Mouse (Mus musculus): ENCODE results near the gene Stx11. TPM values are rescaled to one million over a fixed set of nuclear protein-coding genes. Genes with fewer than 3 reads are reported as not detected.

The Stx11 gene
- polyA plus RNA-seq, 1 experiment from 2014 or later: 16.6 TPM

DNA sequence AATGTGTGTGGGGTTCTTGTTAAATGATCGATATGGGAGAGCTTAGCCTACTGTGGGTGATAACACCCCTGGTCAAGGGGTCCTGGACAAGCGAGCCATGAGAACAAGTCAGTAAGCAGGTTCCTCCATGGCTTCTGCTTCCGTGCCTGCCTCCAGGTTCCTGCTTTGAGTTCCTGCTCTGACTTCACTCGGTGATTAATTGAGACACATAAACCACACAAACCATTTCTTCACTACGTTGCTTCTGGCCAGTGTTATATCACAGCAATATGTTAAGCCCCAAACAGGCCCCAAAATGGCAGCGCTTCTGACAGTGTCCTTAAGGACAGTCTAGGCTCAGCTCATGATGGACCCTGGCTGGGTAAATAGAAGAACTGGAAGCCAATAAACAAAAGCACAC, 35.9 kb downstream of the Stx11 start:
- Histone ChIP-seq H3K4me2 (no peak overlapping the region), H3K4me3 (no peak overlapping the region), H3K4me1 (peaks cover 23% of the 10 kb centered on the region), H3K9ac (no peak overlapping the region), H3K27ac (no peak overlapping the region), H3K36me3 (no peaks in the 10 kb centered on the region), H3K9me3 (replicated peaks) (no peaks in the 10 kb centered on the region), H3K27me3 (replicated peaks) (no peaks in the 10 kb centered on the region)
- 61% methylated on average over 6 of the region's 6 CpGs for WGBS (ENCODE audit: insufficient replicate concordance)
- no peak for ATAC-seq

DNA sequence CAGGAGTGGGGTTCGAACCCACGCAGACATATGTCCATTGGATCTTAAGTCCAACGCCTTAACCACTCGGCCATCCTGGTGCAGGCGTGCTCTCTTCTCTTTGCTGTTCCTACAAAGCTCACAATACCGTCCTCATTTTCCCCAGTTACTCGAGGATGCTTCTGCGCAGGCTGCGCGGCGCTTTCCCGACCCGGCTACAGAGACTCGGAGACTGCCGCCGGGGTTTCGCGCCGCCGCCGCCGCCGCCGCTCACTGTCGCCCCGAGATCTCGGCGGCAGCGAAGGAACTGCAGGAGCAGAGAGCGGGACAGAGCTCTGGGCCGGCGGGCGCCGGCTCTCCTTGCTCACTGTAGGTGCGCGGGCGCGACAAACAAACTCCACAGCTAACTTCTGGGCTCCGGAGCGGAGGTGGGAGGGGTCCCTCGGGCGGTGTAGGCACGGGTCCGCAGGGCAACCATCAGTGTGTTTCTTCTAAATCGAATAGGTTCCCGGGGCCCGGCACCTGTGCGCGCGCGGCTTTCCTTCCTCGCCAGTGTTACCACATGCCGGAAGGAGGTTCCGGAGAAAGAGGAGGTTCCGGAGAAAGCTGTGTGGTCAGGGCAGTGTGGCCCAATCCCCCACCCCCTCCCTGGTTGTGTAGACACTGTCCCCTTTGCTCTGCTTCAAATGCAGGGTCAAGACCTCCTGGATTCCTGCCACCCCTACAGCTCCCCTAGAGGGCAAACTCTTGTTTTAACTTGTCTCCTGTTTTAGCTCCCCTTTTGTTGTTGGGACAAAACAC, 41.3 kb downstream of the Stx11 start:
- ATAC-seq: peak; percentile 87
- WGBS (ENCODE audit: insufficient replicate concordance): under 1% methylated on average over 55 of the region's 55 CpGs

DNA sequence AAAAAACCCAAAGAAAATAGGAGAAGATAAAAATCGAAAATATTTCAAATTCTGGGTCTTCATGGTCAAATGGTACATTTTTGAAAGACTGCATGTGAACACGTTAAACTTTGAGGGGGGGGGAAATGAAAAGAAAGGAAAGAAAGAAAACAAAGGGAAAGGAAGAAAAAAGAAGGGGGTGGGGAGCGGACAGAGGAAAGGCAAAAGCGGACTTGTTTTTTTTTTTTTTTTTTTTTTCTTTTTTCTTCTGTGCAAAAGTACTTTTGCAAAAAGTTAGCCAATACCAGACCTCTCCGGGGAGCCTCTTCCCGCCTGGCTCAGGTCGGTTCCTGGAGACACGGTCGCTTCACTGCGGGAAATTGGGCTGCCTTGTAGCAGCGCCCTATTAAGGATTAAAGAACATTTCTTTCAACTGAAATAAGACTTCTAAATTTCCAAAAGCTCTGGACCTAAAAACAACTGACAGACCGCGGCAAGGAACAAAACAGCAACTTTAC, 42.0 kb downstream of the Stx11 start:
- peak overlapping the region; percentile 79 for H3K4me2 ChIP-seq
- H3K4me3 ChIP-seq: peak overlapping the region; percentile 82
- peak overlapping the region; percentile 81 for H3K9ac ChIP-seq
- H3K36me3 ChIP-seq: no peaks in the 10 kb centered on the region
- peaks cover 20% of the 10 kb centered on the region for H3K4me1 ChIP-seq
- H3K9me3 ChIP-seq (replicated peaks): no peaks in the 10 kb centered on the region
- 1% methylated on average over 13 of the region's 13 CpGs for WGBS (ENCODE audit: insufficient replicate concordance)
- H3K27me3 ChIP-seq (replicated peaks): no peaks in the 10 kb centered on the region
- peak overlapping the region; percentile 87 for H3K27ac ChIP-seq
- ATAC-seq: no peak

More for the DNA sequence above, 41.3 kb downstream of the Stx11 start:
- Histone ChIP-seq H3K4me1 (peaks cover 20% of the 10 kb centered on the region), H3K27ac (peak overlapping the region; percentile 87), H3K4me3 (peak overlapping the region; percentile 82), H3K9ac (peak overlapping the region; percentile 81), H3K36me3 (no peaks in the 10 kb centered on the region), H3K27me3 (replicated peaks) (no peaks in the 10 kb centered on the region), H3K9me3 (replicated peaks) (no peaks in the 10 kb centered on the region), H3K4me2 (peak overlapping the region; percentile 79)

GRCm38 (mm10) chr10:12921551-12922040, 42.5 kb downstream of the Stx11 start:
- Histone ChIP-seq H3K4me2 (peak overlapping the region; percentile 79), H3K27ac (no peak overlapping the region)

DNA sequence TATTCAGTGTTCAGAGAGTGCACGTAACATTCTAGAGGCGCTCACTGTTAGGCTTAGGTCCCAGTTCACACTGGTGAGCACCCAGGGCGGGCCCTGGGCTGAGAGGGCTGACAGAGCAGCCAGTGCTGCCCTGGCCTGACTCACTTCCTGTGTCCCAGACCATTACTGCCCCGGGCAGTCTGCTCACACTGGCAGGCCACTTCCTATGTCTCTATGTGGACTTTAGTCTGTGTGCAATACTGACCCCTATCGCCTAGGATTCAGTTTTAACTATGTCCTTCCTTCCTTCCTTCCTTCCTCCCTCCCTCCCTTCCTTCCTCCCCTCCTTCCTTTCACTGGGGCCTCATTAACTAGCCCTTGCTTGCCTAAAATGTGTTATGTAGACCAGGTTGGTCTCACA, 44.8 kb downstream of the Stx11 start:
- WGBS (ENCODE audit: insufficient replicate concordance): 42% methylated on average over 5 of the region's 5 CpGs
- Histone ChIP-seq H3K4me3 (no peak overlapping the region), H3K4me1 (peaks cover 20% of the 10 kb centered on the region), H3K4me2 (no peak overlapping the region), H3K27ac (0 out of 2 replicates have a peak overlapping the region, but pooled peaks have one; percentile 10), H3K9ac (no peak overlapping the region), H3K9me3 (replicated peaks) (no peaks in the 10 kb centered on the region), H3K27me3 (replicated peaks) (no peaks in the 10 kb centered on the region), H3K36me3 (no peaks in the 10 kb centered on the region)
- no peak for ATAC-seq

More at GRCm38 (mm10) chr10:12921551-12922040, 42.5 kb downstream of the Stx11 start:
- H3K4me1 ChIP-seq: peaks cover 20% of the 10 kb centered on the region
- H3K36me3 ChIP-seq: no peaks in the 10 kb centered on the region
- ATAC-seq: no peak
- 18% methylated on average over 11 of the region's 11 CpGs for WGBS (ENCODE audit: insufficient replicate concordance)
- H3K4me3 ChIP-seq: peak overlapping the region; percentile 82
- no peaks in the 10 kb centered on the region for H3K27me3 ChIP-seq (replicated peaks)
- peak overlapping the region; percentile 81 for H3K9ac ChIP-seq
- H3K9me3 ChIP-seq (replicated peaks): no peaks in the 10 kb centered on the region

DNA sequence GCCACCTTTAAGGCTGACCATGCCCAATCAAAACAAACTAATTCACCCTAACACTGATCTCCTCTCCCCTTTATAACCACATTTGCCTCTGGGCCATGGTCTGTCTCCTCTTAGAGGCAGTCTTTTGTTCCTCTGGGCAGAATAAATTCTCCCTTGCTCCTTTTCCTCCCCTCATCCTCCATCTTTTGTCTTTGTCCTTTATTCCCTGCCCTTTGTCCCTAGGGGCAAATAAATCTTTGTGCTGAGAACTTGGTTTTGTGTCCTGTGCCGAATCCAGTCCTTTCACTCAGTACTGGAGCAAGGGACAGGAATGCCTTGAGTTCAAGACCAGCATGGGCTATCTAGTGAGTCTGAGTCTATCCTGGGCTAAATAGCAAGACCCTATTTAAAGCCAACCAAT, 46.5 kb downstream of the Stx11 start:
- peaks cover 12% of the 10 kb centered on the region for H3K4me1 ChIP-seq
- no peaks in the 10 kb centered on the region for H3K27me3 ChIP-seq (replicated peaks)
- H3K4me2 ChIP-seq: no peak overlapping the region
- 75% methylated on average over 1 of the region's 1 CpGs for WGBS (ENCODE audit: insufficient replicate concordance)
- H3K4me3 ChIP-seq: no peak overlapping the region
- no peak for ATAC-seq
- H3K9me3 ChIP-seq (replicated peaks): no peaks in the 10 kb centered on the region
- H3K9ac ChIP-seq: no peak overlapping the region
- no peak overlapping the region for H3K27ac ChIP-seq
- H3K36me3 ChIP-seq: no peaks in the 10 kb centered on the region

- Histone ChIP-seq H3K27me3 (replicated peaks) (no peaks in the 10 kb centered on the region), H3K4me3 (no peak overlapping the region), H3K9me3 (replicated peaks) (no peaks in the 10 kb centered on the region), H3K4me2 (no peak overlapping the region), H3K27ac (no peak overlapping the region), H3K9ac (no peak overlapping the region), H3K4me1 (peaks cover 7% of the 10 kb centered on the region; the same call in 1 of the 2 replicates), H3K36me3 (no peaks in the 10 kb centered on the region)
- WGBS (ENCODE audit: insufficient replicate concordance): 88% methylated on average over 6 of the region's 6 CpGs
- no peak for ATAC-seq
Observed at GRCm38 (mm10) chr10:12916376-12916775, 47.7 kb downstream of the Stx11 start.

DNA sequence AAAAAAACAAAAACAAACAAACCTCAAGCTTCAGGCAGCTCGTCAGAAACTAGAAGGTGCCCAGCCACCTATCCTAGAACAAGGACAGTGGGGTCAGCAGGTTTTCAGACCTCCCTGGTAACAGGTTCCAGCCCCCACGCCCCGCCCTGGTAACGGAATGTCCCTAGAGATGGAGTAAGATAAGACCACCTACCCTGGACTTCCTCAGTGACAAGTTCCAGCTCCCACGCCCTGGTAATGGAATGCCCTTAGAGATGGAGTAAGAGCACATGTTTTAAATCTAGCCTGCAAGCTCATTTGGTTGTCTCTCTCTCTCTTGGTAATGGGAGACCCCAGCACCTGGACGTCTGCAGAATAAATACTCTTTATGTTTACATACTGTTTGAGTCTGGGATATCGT, 48.3 kb downstream of the Stx11 start:
- ATAC-seq: no peak

DNA sequence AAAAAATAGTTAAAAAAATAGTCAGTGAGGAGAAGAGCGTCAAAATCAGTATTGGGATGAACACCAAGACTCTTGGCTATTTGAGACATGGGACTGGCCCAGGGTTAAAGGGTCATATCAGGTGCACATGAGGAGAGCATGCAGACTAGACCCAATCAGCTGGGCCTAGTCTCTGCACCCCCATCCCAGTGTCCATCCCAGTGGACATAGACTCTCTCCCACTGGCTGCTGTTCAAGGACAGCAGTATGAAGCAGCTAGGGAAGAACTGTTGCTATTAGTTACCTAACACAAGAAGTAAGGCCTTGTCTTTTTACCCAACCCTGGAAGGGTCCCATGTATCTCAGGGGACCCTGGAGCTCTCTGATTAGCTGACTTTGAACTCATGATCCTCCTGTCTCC, 49.9 kb downstream of the Stx11 start:
- Histone ChIP-seq H3K4me3 (no peak overlapping the region), H3K27ac (no peak overlapping the region), H3K9me3 (replicated peaks) (no peaks in the 10 kb centered on the region), H3K4me1 (peaks cover 2% of the 10 kb centered on the region; the same call in 1 of the 2 replicates), H3K27me3 (replicated peaks) (no peaks in the 10 kb centered on the region), H3K36me3 (no peaks in the 10 kb centered on the region), H3K4me2 (no peak overlapping the region), H3K9ac (no peak overlapping the region)
- WGBS (ENCODE audit: insufficient replicate concordance): 83% methylated on average over 1 of the region's 1 CpGs
- no peak for ATAC-seq

More for the DNA sequence above, 48.3 kb downstream of the Stx11 start:
- Histone ChIP-seq H3K4me2 (no peak overlapping the region), H3K4me3 (no peak overlapping the region), H3K9ac (no peak overlapping the region), H3K27me3 (replicated peaks) (no peaks in the 10 kb centered on the region), H3K27ac (no peak overlapping the region), H3K36me3 (no peaks in the 10 kb centered on the region), H3K4me1 (peaks cover 7% of the 10 kb centered on the region; the same call in 1 of the 2 replicates), H3K9me3 (replicated peaks) (no peaks in the 10 kb centered on the region)
- 67% methylated on average over 7 of the region's 7 CpGs for WGBS (ENCODE audit: insufficient replicate concordance)

DNA sequence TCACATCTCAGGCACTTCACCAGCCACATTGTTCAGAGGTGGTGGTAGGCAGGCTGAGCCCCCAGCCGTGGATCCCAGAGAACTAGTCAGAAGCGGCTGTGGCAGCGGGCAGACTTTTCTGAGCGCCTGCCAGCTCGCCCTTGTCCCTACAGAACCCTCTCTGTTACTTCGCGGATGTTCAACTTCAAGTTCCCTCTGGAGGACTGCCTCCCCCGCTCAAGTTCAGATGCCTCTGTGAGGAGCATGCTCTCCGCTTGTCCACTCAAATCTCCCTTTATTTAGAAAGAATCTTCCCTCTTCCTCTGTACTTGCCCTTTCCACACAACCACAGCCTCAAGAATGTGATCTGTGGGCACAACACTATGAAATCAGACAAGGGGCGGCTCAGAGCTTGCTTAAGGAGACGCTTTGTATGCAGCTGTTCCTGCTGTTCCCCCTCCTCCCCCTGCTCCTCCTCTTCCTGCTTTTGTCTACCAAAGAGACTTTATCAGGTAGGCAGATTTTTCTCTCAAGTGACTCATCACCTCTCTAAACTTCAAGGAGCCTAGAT, 52.0 kb downstream of the Stx11 start:
- no peak for ATAC-seq
- H3K27ac ChIP-seq: 0 out of 2 replicates have a peak overlapping the region, but pooled peaks have one; percentile 14
- WGBS (ENCODE audit: insufficient replicate concordance): 26% methylated on average over 11 of the region's 11 CpGs
- H3K4me2 ChIP-seq: peak overlapping the region; percentile 24
- H3K27me3 ChIP-seq (replicated peaks): no peaks in the 10 kb centered on the region
- no peaks in the 10 kb centered on the region for H3K36me3 ChIP-seq
- no peak overlapping the region for H3K9ac ChIP-seq
- no peak overlapping the region for H3K4me3 ChIP-seq
- no peaks in the 10 kb centered on the region for H3K9me3 ChIP-seq (replicated peaks)
- H3K4me1 ChIP-seq: no peaks in the 10 kb centered on the region

GRCm38 (mm10) chr10:12911451-12911850, 52.6 kb downstream of the Stx11 start:
- WGBS (ENCODE audit: insufficient replicate concordance): 79% methylated on average over 13 of the region's 13 CpGs
- no peak for ATAC-seq
- H3K4me1 ChIP-seq: no peaks in the 10 kb centered on the region
- H3K4me2 ChIP-seq: no peak overlapping the region
- no peak overlapping the region for H3K9ac ChIP-seq
- no peaks in the 10 kb centered on the region for H3K36me3 ChIP-seq
- H3K27ac ChIP-seq: no peak overlapping the region
- H3K9me3 ChIP-seq (replicated peaks): no peaks in the 10 kb centered on the region
- H3K27me3 ChIP-seq (replicated peaks): no peaks in the 10 kb centered on the region
- H3K4me3 ChIP-seq: no peak overlapping the region

- no peaks in the 10 kb centered on the region for H3K9me3 ChIP-seq (replicated peaks)
Observed at GRCm38 (mm10) chr10:12909891-12910290, 54.2 kb downstream of the Stx11 start.

More at GRCm38 (mm10) chr10:12909891-12910290, 54.2 kb downstream of the Stx11 start:
- Histone ChIP-seq H3K4me2 (no peak overlapping the region), H3K36me3 (no peaks in the 10 kb centered on the region), H3K9ac (no peak overlapping the region), H3K27ac (no peak overlapping the region), H3K4me1 (no peaks in the 10 kb centered on the region), H3K27me3 (replicated peaks) (no peaks in the 10 kb centered on the region), H3K4me3 (no peak overlapping the region)
- no peak for ATAC-seq
- 75% methylated on average over 2 of the region's 2 CpGs for WGBS (ENCODE audit: insufficient replicate concordance)

Data from liver, embryonic 12.5 days (tissue).